Mouse (Mus musculus) MEL (cell line): Measurements from ENCODE around the gene Shf. TPM values are rescaled to one million over a fixed set of nuclear protein-coding genes. Genes with fewer than 3 reads are reported as not detected.

Source experiments
- DNase-seq: peaks from one replicate; pipeline ENCODE4 v3.0.0; 2011; ENCODE audit warnings: low read depth, low spot score
- H3K27ac ChIP-seq: 2 replicates; pipeline ENCODE4 v1.5.1; 2012; ENCODE audit warnings: low read depth, mild to moderate bottlenecking, control low read depth, low read length, moderate library complexity; ENCODE audit not compliant: control insufficient read depth
- H3K27me3 ChIP-seq, 2 experiments: fragments of 150-350 bp in 1 of 2; sonication (generic) in 1 of 2; 2 replicates each; pipeline ENCODE4 v1.6.1; 2012; ENCODE audit warnings: low read length in 2 of 2, mild to moderate bottlenecking in 2 of 2, improper control_type of control experiment in 1 of 2, moderate library complexity in 1 of 2; ENCODE audit not compliant: insufficient read depth in 2 of 2, control insufficient read depth in 1 of 2
- H3K36me3 ChIP-seq, 2 experiments: 2 replicates each; pipeline ENCODE4 v1.6.1; 2012 to 2014; ENCODE audit warnings: low read length in 2 of 2, improper control_type of control experiment in 1 of 2, inconsistent platforms in 1 of 2, mild to moderate bottlenecking in 1 of 2; ENCODE audit not compliant: insufficient read depth in 2 of 2, control insufficient read depth in 1 of 2
- H3K4me1 ChIP-seq, 2 experiments: fragments of 150-350 bp in 1 of 2; sonication (generic) in 1 of 2; 2 replicates each; pipeline ENCODE4 v1.6.1; 2012; ENCODE audit warnings: low read length in 2 of 2, improper control_type of control experiment in 1 of 2, mild to moderate bottlenecking in 1 of 2; ENCODE audit not compliant: insufficient read depth in 2 of 2, control insufficient read depth in 1 of 2
- H3K4me3 ChIP-seq, 2 experiments: fragments of 150-350 bp in 1 of 2; sonication (generic) in 1 of 2; 2 replicates each; pipeline ENCODE4 v1.5.1; 2012; ENCODE audit warnings: low read depth in 2 of 2, low read length in 2 of 2, mild to moderate bottlenecking in 2 of 2, moderate library complexity in 2 of 2, control low read depth in 1 of 2, improper control_type of control experiment in 1 of 2; ENCODE audit not compliant: control insufficient read depth in 1 of 2, insufficient read depth in 1 of 2
- H3K79me2 ChIP-seq: 2 replicates; pipeline ENCODE4 v1.6.1; 2012; ENCODE audit warnings: mild to moderate bottlenecking, low read length, moderate library complexity; ENCODE audit not compliant: control insufficient read depth, poor library complexity, insufficient read depth
- H3K9ac ChIP-seq: 2 replicates; pipeline ENCODE4 v1.6.1; 2012; ENCODE audit warnings: low read depth, mild to moderate bottlenecking, control low read depth, low read length, moderate library complexity; ENCODE audit not compliant: control insufficient read depth, poor library complexity, severe bottlenecking
- H3K9me3 ChIP-seq: fragments of 150-350 bp; sonication (generic); replicated peaks from 2 replicates; pipeline ENCODE4 v1.6.1; 2012; ENCODE audit warnings: mild to moderate bottlenecking, low read length, improper control_type of control experiment, moderate library complexity; ENCODE audit not compliant: insufficient read depth
- BHLHE40 ChIP-seq: IDR thresholded peaks from 2 replicates; pipeline ENCODE4 v1.6.1; 2012; ENCODE audit warnings: low read depth, mild to moderate bottlenecking, inconsistent platforms, low read length, improper control_type of control experiment, borderline replicate concordance
- CHD1 ChIP-seq: IDR thresholded peaks from 2 replicates; pipeline ENCODE4 v1.6.1; 2012; ENCODE audit warnings: low read depth, mild to moderate bottlenecking, inconsistent platforms, low read length, improper control_type of control experiment
- E2F4 ChIP-seq: IDR thresholded peaks from 2 replicates; pipeline ENCODE4 v1.6.1; 2011; ENCODE audit warnings: low read depth, low read length, improper control_type of control experiment, borderline replicate concordance
- ETS1 ChIP-seq: IDR thresholded peaks from 2 replicates; pipeline ENCODE4 v1.6.1; 2012; ENCODE audit warnings: low read depth, mild to moderate bottlenecking, inconsistent platforms, low read length, improper control_type of control experiment, moderate library complexity
- GATA1 ChIP-seq: IDR thresholded peaks from 2 replicates; pipeline ENCODE4 v1.6.1; 2011; ENCODE audit warnings: low read depth, low read length, improper control_type of control experiment
- HCFC1 ChIP-seq: IDR thresholded peaks from 2 replicates; pipeline ENCODE4 v1.6.1; 2012; ENCODE audit warnings: low read depth, mild to moderate bottlenecking, inconsistent platforms, low read length, improper control_type of control experiment, moderate library complexity
- JUND ChIP-seq: IDR thresholded peaks from 2 replicates; pipeline ENCODE4 v1.6.1; 2011; ENCODE audit warnings: low read depth, mild to moderate bottlenecking, improper control_type of control experiment, low read length
- MXI1 ChIP-seq: IDR thresholded peaks from 2 replicates; pipeline ENCODE4 v1.6.1; 2011; ENCODE audit warnings: mild to moderate bottlenecking, low read depth, low read length, improper control_type of control experiment
- POLR2A ChIP-seq, 2 experiments: IDR thresholded peaks; 2 replicates each; pipeline ENCODE4 v1.6.1; 2011 to 2012; ENCODE audit warnings: low read length in 2 of 2, mild to moderate bottlenecking in 2 of 2, control low read depth in 1 of 2, improper control_type of control experiment in 1 of 2, low read depth in 1 of 2, moderate library complexity in 1 of 2; ENCODE audit not compliant: control insufficient read depth in 1 of 2, insufficient read depth in 1 of 2, poor library complexity in 1 of 2
- POLR2AphosphoS5 ChIP-seq: IDR thresholded peaks from 2 replicates; pipeline ENCODE4 v1.6.1; 2012; ENCODE audit warnings: low read depth, borderline replicate concordance, mild to moderate bottlenecking, inconsistent platforms, low read length, moderate library complexity, mixed read lengths
- RAD21 ChIP-seq: IDR thresholded peaks from 2 replicates; pipeline ENCODE4 v1.6.1; 2011; ENCODE audit warnings: mild to moderate bottlenecking, low read depth, low read length, improper control_type of control experiment
- SMC3 ChIP-seq: IDR thresholded peaks from 2 replicates; pipeline ENCODE4 v1.6.1; 2011; ENCODE audit warnings: low read depth, low read length, improper control_type of control experiment
- UBTF ChIP-seq: IDR thresholded peaks from 2 replicates; pipeline ENCODE4 v1.6.1; 2012; ENCODE audit warnings: low read depth, mild to moderate bottlenecking, inconsistent platforms, low read length, improper control_type of control experiment, moderate library complexity, borderline replicate concordance; ENCODE audit not compliant: insufficient read depth
- USF1 ChIP-seq: IDR thresholded peaks from 2 replicates; pipeline ENCODE4 v1.6.1; 2014; ENCODE audit warnings: low read depth, mild to moderate bottlenecking, inconsistent platforms, low read length, improper control_type of control experiment, moderate library complexity
- ZC3H11A ChIP-seq: IDR thresholded peaks from 2 replicates; pipeline ENCODE4 v1.6.1; 2012; ENCODE audit warnings: low read depth, mild to moderate bottlenecking, inconsistent platforms, low read length, improper control_type of control experiment
- ZKSCAN1 ChIP-seq: IDR thresholded peaks from 2 replicates; pipeline ENCODE4 v1.6.1; 2012; ENCODE audit warnings: low read depth, mild to moderate bottlenecking, inconsistent platforms, low read length, improper control_type of control experiment, moderate library complexity
- polyA plus RNA-seq, 2 experiments: library from polyadenylated mRNA; stranded (reverse) in 1 of 2; unstranded in 1 of 2; fragments of >175 nt in 1 of 2; fragments of >200 nt in 1 of 2; gene quantifications; 2 replicates each; pipeline versions ENCODE4 v1.2.1 to v1.2.4; 2012; ENCODE audit warnings: low replicate concordance in 2 of 2, low read depth in 1 of 2; ENCODE audit not compliant: insufficient read length in 2 of 2, insufficient read depth in 1 of 2, missing spikeins in 1 of 2
- total RNA-seq: library from RNA; depleted of rRNA; stranded (reverse); fragments of 300-350 nt; gene quantifications from 2 replicates; pipeline ENCODE4 v1.2.3, GENCODE M21; 2012

Shf gene
- total and polyA plus RNA-seq, 3 experiments = 4.3 to 9.7 TPM; not detected in 1

DNA sequence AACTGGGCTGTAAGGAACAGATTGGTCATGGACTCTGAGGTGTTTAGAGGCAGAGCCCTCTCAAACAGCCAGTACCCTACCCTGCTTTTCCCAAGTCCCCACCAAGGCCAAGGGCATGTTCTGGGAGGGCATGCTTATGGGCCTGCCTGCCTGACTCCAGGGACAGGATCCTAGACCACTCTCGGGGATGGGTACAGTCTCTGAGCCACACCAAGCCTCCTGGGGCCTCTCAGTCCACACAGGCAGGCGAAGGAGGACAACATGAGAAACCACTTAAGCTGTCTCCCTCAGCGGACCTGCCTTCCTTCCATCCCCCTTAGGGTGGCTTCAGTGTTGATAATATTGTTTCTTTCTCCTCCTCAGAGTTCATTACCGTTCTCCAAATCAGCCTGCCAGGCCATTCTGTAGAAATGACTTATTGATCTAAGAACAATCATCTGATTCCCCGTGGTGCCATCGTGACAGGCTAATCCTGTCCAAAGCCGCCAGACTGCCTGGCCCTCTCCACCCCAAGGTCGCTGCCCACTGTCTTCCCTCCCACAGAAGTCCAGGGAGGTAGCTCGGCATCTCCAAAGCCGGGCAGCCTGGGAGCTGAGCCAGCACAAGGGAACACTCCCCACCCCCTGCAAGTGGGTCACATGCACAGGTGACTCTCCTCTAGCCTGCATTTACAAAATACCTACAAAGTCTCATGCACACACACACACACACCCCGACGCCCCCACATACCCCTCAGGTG is 14.6 kb downstream of the Shf start:
- Histone ChIP-seq H3K27me3 (no peaks in the 10 kb centered on the region), H3K9ac (no peak overlapping the region)

DNA sequence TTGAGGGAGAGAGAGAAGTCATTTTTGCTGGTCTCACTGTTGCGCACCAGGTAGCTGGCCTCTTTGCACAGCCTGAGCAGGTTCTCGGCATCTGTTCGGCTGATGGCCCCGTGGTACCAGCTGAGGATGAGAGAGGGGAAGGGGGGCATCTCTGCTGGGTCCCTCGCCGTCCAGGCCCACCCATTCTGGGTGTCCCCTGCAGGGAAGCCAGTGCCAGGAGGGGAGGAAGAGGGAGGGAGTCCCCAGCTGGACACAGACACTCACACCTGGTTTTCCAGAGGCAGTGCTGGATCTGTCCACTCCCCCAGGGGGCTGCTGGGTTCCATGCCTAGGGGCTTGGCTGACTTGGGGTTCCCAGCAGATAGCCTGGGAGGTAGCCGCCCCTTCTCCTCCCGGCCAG is 15.2 kb downstream of the Shf start:
- DNase-seq = no peak
- Histone ChIP-seq H3K9ac (no peak overlapping the region), H3K79me2 (no peaks in the 10 kb centered on the region; the same call in 1 of the 2 replicates), H3K4me3 (no peak overlapping the region), H3K4me1 (peaks cover 3 to 4% of the 10 kb centered on the region in 2 experiments), H3K27me3 (no peaks in the 10 kb centered on the region), H3K27ac (no peak overlapping the region), H3K9me3 (no peaks in the 10 kb centered on the region), H3K36me3 (peaks cover 0 to 3% of the 10 kb centered on the region in 2 experiments; a peak in 1 of 4 replicates)
- TF ChIP-seq RAD21 (no peak), HCFC1 (no peak), ZKSCAN1 (no peak)

More for the DNA sequence above, 14.6 kb downstream of the Shf start:
- H3K4me3 ChIP-seq = no peak overlapping the region
- TF ChIP-seq ZKSCAN1 = no peak
- TF ChIP-seq BHLHE40 = no peak
- no peak for TF ChIP-seq GATA1
- TF ChIP-seq ZC3H11A = no peak
- TF ChIP-seq POLR2AphosphoS5 = no peak
- no peak for TF ChIP-seq E2F4
- no peaks in the 10 kb centered on the region for H3K36me3 ChIP-seq
- H3K27ac ChIP-seq = no peak overlapping the region
- no peaks in the 10 kb centered on the region for H3K9me3 ChIP-seq
- no peaks in the 10 kb centered on the region for H3K79me2 ChIP-seq
- DNase-seq = no peak
- peaks cover 0 to under 1% of the 10 kb centered on the region in 2 experiments; a peak in 1 of 4 replicates for H3K4me1 ChIP-seq

DNA sequence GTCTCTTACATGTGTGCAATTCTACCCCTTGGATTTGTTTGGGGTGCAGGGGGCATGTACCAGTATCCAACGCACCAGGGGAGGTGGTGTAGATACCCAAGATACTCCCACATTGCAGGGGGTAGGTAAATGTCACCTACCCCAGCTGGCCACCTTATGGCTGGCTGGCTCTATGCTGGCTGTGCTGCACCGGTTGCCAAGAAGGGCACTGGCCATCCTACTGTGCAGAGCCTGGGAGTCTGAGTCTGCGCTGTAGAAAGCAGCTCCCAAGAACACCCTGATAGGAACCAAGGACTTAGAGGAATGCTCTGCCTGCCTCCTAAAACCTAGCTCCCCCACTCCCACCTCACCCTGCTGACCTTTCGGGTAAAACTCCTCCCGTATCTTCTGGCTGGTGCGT is 16.0 kb downstream of the Shf start:
- Histone ChIP-seq H3K27me3 (no peaks in the 10 kb centered on the region), H3K27ac (no peak overlapping the region), H3K9me3 (no peaks in the 10 kb centered on the region), H3K9ac (no peak overlapping the region), H3K36me3 (peaks cover 0 to 5% of the 10 kb centered on the region in 2 experiments; a peak in 2 of 4 replicates), H3K4me3 (no peak overlapping the region), H3K4me1 (peaks cover 3 to 4% of the 10 kb centered on the region in 2 experiments), H3K79me2 (peaks cover 1% of the 10 kb centered on the region; the same call in 1 of the 2 replicates)
- TF ChIP-seq CHD1 = no peak
- TF ChIP-seq USF1 = no peak
- no peak for TF ChIP-seq JUND
- TF ChIP-seq SMC3 = no peak
- no peak for TF ChIP-seq MXI1
- TF ChIP-seq ETS1 = no peak
- no peak for TF ChIP-seq POLR2A (IDR thresholded peaks at IDR 0.05; ENCODE audit: control insufficient read depth in 1 of 2, insufficient read depth in 1 of 2, low read depth in 1 of 2, low read length in 2 of 2, poor library complexity in 1 of 2)
- TF ChIP-seq RAD21 = no peak
- TF ChIP-seq UBTF = no peak
- no peak for DNase-seq
